Mouse (Mus musculus): Measurements from ENCODE around the gene Eda2r. TPM values are rescaled to one million over a fixed set of nuclear protein-coding genes. Genes with fewer than 3 reads are reported as not detected.

The Eda2r gene
- 1 to 10 TPM in 1 of 26 experiments, under 1 TPM in 13, not detected in 12; 0.30 to 4.1 (median 0.51) TPM for total RNA-seq (2018; cell fraction: chromatin; rRNA removed)
- under 1 TPM; 0.05 to 0.44 (median 0.18) TPM for total RNA-seq (2018; cell fraction: cytosol; rRNA removed)
- total RNA-seq (2018; cell fraction: nucleus; rRNA removed): under 1 TPM in 20 of 26 experiments, not detected in 6; 0.10 to 0.89 (median 0.25) TPM
- 0.10 to 0.13 TPM (median 0.12 TPM) in 3 replicates for polyA plus RNA-seq (2018)

GRCm38 (mm10) chrX:97377065-97377421, at the start of gene Eda2r:
Gene Eda2r (minus strand): TSS chrX:97377216.
- Histone ChIP-seq H3K27ac (no peak within 1 kb of the TSS), H3K79me2 (ENCODE audit: inconsistent target) (no peaks in the 10 kb centered on the region), H3K36me3 (ENCODE audit: inconsistent target) (no peaks in the 10 kb centered on the region), H3K4me3 (ENCODE audit: inconsistent target) (no peak within 1 kb of the TSS)
- 25% methylated on average over 8 of the region's 8 CpGs for WGBS (ENCODE audit: missing documents)

GRCm38 (mm10) chrX:97397872-97398271, 20.9 kb upstream of the Eda2r start:
- Histone ChIP-seq H3K79me2 (ENCODE audit: inconsistent target) (no peaks in the 10 kb centered on the region), H3K36me3 (ENCODE audit: inconsistent target) (no peaks in the 10 kb centered on the region), H3K4me3 (ENCODE audit: inconsistent target) (no peak overlapping the region), H3K27ac (no peak overlapping the region)
- 95% methylated on average over 2 of the region's 2 CpGs for WGBS (ENCODE audit: missing documents)

DNA sequence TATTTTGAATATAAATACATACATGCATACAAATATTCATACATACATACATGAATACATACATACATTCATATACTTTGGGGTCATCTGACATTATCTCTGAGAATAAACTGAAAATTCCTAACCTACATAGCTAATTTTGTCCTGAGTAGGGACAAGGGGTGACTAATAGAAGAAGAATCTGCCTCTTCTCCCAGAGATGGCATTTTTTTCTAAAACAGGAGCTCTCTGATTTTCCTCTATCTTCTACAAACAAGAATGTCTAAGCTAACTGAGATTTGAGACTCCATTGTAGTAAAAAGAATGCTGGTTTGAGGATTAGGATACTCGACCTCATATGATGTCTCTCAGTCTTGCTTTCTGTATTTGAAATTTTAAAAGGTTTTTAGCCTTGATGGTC, 1.1 kb upstream of the Eda2r start:
- Histone ChIP-seq H3K36me3 (ENCODE audit: inconsistent target) (no peaks in the 10 kb centered on the region), H3K4me3 (ENCODE audit: inconsistent target) (no peak overlapping the region), H3K79me2 (ENCODE audit: inconsistent target) (no peaks in the 10 kb centered on the region), H3K27ac (no peak overlapping the region)
- 63% methylated on average over 1 of the region's 1 CpGs for WGBS (ENCODE audit: missing documents)

DNA sequence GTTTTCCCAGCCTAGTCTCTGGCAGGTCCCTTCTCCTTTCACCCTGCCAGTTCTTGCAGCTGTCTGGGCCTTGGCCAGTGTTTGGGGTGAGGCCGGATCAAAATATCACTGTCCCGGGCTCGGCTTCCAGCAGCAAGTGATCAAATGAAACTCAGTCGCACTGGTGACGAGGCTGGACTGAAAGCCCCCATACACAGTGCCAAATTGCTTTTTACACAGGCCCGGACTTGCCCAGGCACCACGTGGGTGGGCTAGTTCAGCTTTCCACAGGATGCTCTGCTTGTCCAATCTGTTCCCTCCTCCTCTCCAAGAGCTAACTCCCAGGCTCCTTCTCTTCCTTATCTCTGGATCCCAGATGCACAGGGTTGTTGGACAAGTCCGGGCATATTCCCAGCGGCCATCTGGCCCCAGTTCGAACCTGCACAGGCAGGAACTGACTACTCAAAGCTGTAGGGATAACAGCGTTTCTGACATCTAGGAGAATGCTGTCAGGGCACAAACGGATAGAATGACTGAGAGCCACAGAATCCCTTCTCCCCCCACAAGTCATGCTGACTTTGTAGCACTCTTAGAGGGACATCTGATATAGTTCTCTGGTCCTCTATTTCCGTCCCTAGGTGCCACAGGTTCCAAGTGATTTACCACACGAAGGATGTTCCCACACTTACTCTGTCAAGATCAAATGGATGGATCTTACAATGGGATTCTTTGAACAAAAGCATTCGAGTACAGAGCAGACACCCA, 523 bp downstream of the Eda2r start:
- Histone ChIP-seq H3K79me2 (ENCODE audit: inconsistent target) (no peaks in the 10 kb centered on the region), H3K4me3 (ENCODE audit: inconsistent target) (no peak overlapping the region), H3K27ac (no peak overlapping the region), H3K36me3 (ENCODE audit: inconsistent target) (no peaks in the 10 kb centered on the region)
- 31% methylated on average over 14 of the region's 15 CpGs for WGBS (ENCODE audit: missing documents)

GRCm38 (mm10) chrX:97372826-97373225, 4.2 kb downstream of the Eda2r start:
- 97% methylated on average over 2 of the region's 2 CpGs for WGBS (ENCODE audit: missing documents)
- Histone ChIP-seq H3K27ac (no peak overlapping the region), H3K36me3 (ENCODE audit: inconsistent target) (no peaks in the 10 kb centered on the region), H3K79me2 (ENCODE audit: inconsistent target) (no peaks in the 10 kb centered on the region), H3K4me3 (ENCODE audit: inconsistent target) (no peak overlapping the region)

DNA sequence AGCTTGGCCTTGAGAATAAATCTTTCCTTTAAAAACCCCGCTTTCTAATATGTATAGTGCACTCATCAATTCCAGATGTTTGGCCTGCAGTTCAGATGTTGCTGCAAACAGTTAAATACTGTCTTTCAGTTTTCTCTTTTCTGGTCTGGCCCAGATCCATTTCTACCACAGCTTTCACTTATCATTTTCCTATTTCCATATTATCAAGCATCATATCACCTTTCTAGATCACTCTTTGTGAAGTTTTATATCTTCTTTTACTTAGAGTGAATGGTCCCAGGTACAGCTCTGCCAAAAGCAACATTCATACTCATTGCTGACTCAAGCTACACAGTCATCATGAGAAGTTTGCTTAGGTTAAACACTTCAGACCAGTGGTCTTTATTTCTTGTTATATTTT, 7.8 kb downstream of the Eda2r start:
- Histone ChIP-seq H3K4me3 (ENCODE audit: inconsistent target) (no peak overlapping the region), H3K36me3 (ENCODE audit: inconsistent target) (no peaks in the 10 kb centered on the region), H3K79me2 (ENCODE audit: inconsistent target) (no peaks in the 10 kb centered on the region), H3K27ac (no peak overlapping the region)
- 89% methylated on average over 1 of the region's 1 CpGs for WGBS (ENCODE audit: missing documents)

- 78% methylated on average over 2 of the region's 2 CpGs for WGBS (ENCODE audit: missing documents)
- Histone ChIP-seq H3K79me2 (ENCODE audit: inconsistent target) (no peaks in the 10 kb centered on the region), H3K4me3 (ENCODE audit: inconsistent target) (no peak overlapping the region), H3K36me3 (ENCODE audit: inconsistent target) (no peaks in the 10 kb centered on the region), H3K27ac (no peak overlapping the region)
These were observed 8.3 kb downstream of the Eda2r start for GRCm38 (mm10) chrX:97368741-97369140.

DNA sequence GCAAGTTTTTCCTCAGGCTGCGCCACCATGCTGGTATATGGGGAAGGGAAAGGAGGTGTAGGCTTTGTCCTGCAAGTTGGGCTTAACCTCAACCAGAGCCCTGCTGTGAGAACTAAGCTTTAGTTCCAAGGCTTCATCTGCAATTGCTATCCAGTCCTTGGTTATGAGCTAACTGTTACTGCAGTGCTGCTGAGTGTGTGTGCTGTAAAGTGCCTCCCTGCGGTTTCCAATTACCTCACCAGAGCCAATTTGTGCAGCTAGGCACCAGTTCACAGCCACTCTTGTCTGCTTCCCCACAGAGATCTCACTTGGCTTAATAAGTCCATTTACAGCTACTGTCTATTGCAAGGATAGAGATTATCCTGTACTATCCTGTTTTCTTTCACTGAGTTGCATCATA, 16.1 kb downstream of the Eda2r start:
- no peak overlapping the region for H3K4me3 ChIP-seq (ENCODE audit: inconsistent target)
- 87% methylated on average over 2 of the region's 2 CpGs for WGBS (ENCODE audit: missing documents)
- H3K36me3 ChIP-seq (ENCODE audit: inconsistent target): no peaks in the 10 kb centered on the region
- H3K79me2 ChIP-seq (ENCODE audit: inconsistent target): no peaks in the 10 kb centered on the region
- no peak overlapping the region for H3K27ac ChIP-seq

- Histone ChIP-seq H3K79me2 (ENCODE audit: inconsistent target) (no peaks in the 10 kb centered on the region), H3K36me3 (ENCODE audit: inconsistent target) (no peaks in the 10 kb centered on the region), H3K27ac (no peak overlapping the region), H3K4me3 (ENCODE audit: inconsistent target) (no peak overlapping the region)
These were observed 49.1 kb downstream of the Eda2r start for GRCm38 (mm10) chrX:97327891-97328290.
